Mouse (Mus musculus): Measurements from ENCODE around the gene Npas1. TPM values are rescaled to one million over a fixed set of nuclear protein-coding genes. Genes with fewer than 3 reads are reported as not detected.
A peak's percentile ranks its signal among the peaks of the same experiment; 100 is the strongest.

The Npas1 gene
- polyA plus RNA-seq, 1 experiment from 2014 or later: 2.0 TPM

DNA sequence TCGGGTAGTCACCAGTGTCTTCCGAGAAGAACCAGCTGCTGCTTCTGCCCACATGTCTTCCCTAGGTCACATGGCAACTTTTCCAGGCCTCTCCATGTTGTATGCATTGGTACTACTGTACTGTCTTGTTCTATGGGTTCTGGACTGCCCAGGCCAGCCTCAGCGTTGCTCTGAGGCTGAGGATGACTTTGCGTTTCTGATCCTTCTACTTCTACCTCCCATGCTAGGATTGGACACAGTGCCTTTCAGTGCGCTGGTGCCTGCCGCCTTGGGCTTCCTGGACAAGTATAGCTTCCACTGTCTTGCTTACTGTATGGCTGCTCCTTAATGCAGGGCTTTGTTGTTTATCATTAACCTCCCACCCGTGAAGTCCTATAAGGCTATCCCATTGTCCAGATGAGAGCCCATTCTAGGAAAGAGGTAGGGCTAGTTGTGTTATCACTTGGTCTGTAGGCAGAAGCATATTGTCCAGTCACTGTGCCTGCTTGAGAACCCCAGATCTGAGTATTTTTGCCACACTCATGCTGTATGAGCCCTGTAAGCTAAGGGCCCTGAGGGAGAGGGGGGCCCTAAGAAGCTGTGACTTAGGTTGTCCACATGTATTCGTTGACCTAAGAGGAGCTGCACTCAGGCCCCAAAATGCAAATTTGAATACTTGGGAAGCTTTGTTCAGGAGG, 65.2 kb downstream of the Npas1 start:
- peaks cover 27% of the 10 kb centered on the region for H3K36me3 ChIP-seq (replicated peaks)
- H3K27me3 ChIP-seq: no peaks in the 10 kb centered on the region
- no peak overlapping the region for H3K9ac ChIP-seq
- H3K9me3 ChIP-seq: no peaks in the 10 kb centered on the region
- peaks cover 26% of the 10 kb centered on the region for H3K4me1 ChIP-seq
- no peak overlapping the region for H3K4me2 ChIP-seq
- 86% methylated on average over 8 of the region's 8 CpGs for WGBS
- H3K4me3 ChIP-seq (replicated peaks): no peak overlapping the region
- no peak for ATAC-seq (ENCODE audit: low FRiP score)
- peak overlapping the region; percentile 56; the same call in 1 of the 2 replicates for H3K27ac ChIP-seq

DNA sequence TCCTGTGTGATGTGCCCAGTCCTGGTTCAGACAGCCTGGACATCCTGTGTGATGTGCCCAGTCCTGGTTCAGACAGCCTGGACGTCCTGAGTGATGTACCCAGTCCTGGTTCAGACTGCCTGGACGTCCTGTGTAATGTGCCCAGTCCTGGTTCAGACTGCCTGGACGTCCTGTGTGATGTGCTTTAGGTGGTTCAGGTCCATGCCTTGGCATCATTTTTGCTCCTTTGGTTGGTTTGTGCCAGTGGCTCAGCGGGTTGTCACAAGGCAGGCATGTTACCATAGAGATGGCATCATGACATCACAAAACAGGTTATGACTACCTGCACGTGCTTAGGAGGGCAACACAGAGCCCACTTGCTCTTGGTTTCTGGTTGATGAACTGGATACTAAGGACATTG, 66.4 kb downstream of the Npas1 start:
- Histone ChIP-seq H3K36me3 (replicated peaks) (peaks cover 19% of the 10 kb centered on the region), H3K27me3 (no peaks in the 10 kb centered on the region), H3K4me2 (no peak overlapping the region), H3K9me3 (no peaks in the 10 kb centered on the region), H3K9ac (no peak overlapping the region), H3K27ac (0 out of 2 replicates have a peak overlapping the region, but pooled peaks have one; percentile 13), H3K4me1 (peaks cover 30% of the 10 kb centered on the region), H3K4me3 (replicated peaks) (no peak overlapping the region)
- 93% methylated on average over 5 of the region's 5 CpGs for WGBS
- ATAC-seq (ENCODE audit: low FRiP score): no peak

- peaks cover 39% of the 10 kb centered on the region for H3K4me1 ChIP-seq
- H3K9me3 ChIP-seq: no peaks in the 10 kb centered on the region
- WGBS: 87% methylated on average over 3 of the region's 3 CpGs
- ATAC-seq (ENCODE audit: low FRiP score): no peak
- no peak overlapping the region for H3K4me2 ChIP-seq
- H3K36me3 ChIP-seq (replicated peaks): peaks cover 18% of the 10 kb centered on the region
- H3K27me3 ChIP-seq: no peaks in the 10 kb centered on the region
- no peak overlapping the region for H3K27ac ChIP-seq
- no peak overlapping the region for H3K4me3 ChIP-seq (replicated peaks)
- no peak overlapping the region for H3K9ac ChIP-seq
These were observed 70.5 kb downstream of the Npas1 start for GRCm38 (mm10) chr7:16406978-16407377.

Other genes starting within 250 kb of the Npas1 start
- not detected in 2 replicates for gene C5ar2, start 233.6 kb downstream of the Npas1 start, polyA plus RNA-seq (2016; fragmentation: Nextera tagmentation; extraction: Ambion mirVana)
- gene C5ar1, start 218.2 kb downstream of the Npas1 start, polyA plus RNA-seq (2016; fragmentation: Nextera tagmentation; extraction: Ambion mirVana): 0.70 and 0.73 TPM in 2 replicates
- gene Inafm1, start 204.1 kb downstream of the Npas1 start, polyA plus RNA-seq (2016; fragmentation: Nextera tagmentation; extraction: Ambion mirVana): 13.4 and 14.5 TPM in 2 replicates
- 42.3 and 44.6 TPM in 2 replicates for gene Ccdc9, start 190.9 kb downstream of the Npas1 start, polyA plus RNA-seq (2016; fragmentation: Nextera tagmentation; extraction: Ambion mirVana)
- 12.8 and 14.6 TPM in 2 replicates for gene Bbc3, start 169.3 kb downstream of the Npas1 start, polyA plus RNA-seq (2016; fragmentation: Nextera tagmentation; extraction: Ambion mirVana)
- 403 and 415 TPM in 2 replicates for gene Sae1, start 89.9 kb downstream of the Npas1 start, polyA plus RNA-seq (2016; fragmentation: Nextera tagmentation; extraction: Ambion mirVana)
- 25.5 and 27.0 TPM in 2 replicates for gene Zc3h4, start 76.8 kb downstream of the Npas1 start, polyA plus RNA-seq (2016; fragmentation: Nextera tagmentation; extraction: Ambion mirVana)
- gene Tmem160, start 24.9 kb downstream of the Npas1 start, polyA plus RNA-seq (2016; fragmentation: Nextera tagmentation; extraction: Ambion mirVana): 42.4 and 53.1 TPM in 2 replicates
- 40.8 and 47.5 TPM in 2 replicates for gene Arhgap35, start 137.3 kb upstream of the Npas1 start, polyA plus RNA-seq (2016; fragmentation: Nextera tagmentation; extraction: Ambion mirVana)
- gene Ceacam15, start 198.0 kb upstream of the Npas1 start, polyA plus RNA-seq (2016; fragmentation: Nextera tagmentation; extraction: Ambion mirVana): not detected in 2 replicates
- not detected in 2 replicates for gene Ceacam9, start 244.2 kb upstream of the Npas1 start, polyA plus RNA-seq (2016; fragmentation: Nextera tagmentation; extraction: Ambion mirVana)

Data from forebrain, embryonic 12.5 days (tissue).